Mouse (Mus musculus) CH12.LX (cell line): ENCODE data around the gene Gli3. TPM values are rescaled to one million over a fixed set of nuclear protein-coding genes. Genes with fewer than 3 reads are reported as not detected.

Experiments
- DNase-seq: peaks from one replicate; pipeline ENCODE4 v3.0.0-alpha.2; 2013; ENCODE audit errors: extremely low read depth
- H3K27ac ChIP-seq: 2 replicates; pipeline ENCODE4 v1.5.1; 2012; ENCODE audit warnings: low read depth, mild to moderate bottlenecking, control low read depth, moderate library complexity; ENCODE audit not compliant: insufficient read depth
- H3K27me3 ChIP-seq: replicated peaks from 2 replicates; pipeline ENCODE3; 2012; ENCODE audit warnings: inconsistent platforms
- H3K36me3 ChIP-seq, 2 experiments: replicated peaks in 1 of 2; 2 replicates each; pipeline versions ENCODE3 to v1.6.1; 2012; ENCODE audit warnings: inconsistent platforms in 1 of 2, low read length in 1 of 2, mild to moderate bottlenecking in 1 of 2, mixed read lengths in 1 of 2, moderate library complexity in 1 of 2; ENCODE audit not compliant: control insufficient read depth in 1 of 2, insufficient read depth in 1 of 2
- H3K4me1 ChIP-seq, 2 experiments: 2 replicates each; pipeline ENCODE4 v1.6.1; 2012; ENCODE audit warnings: inconsistent platforms in 1 of 2, moderate library complexity in 1 of 2; ENCODE audit not compliant: insufficient read depth in 2 of 2, control insufficient read depth in 1 of 2
- H3K4me2 ChIP-seq: 2 replicates; pipeline ENCODE4 v1.6.1; 2012; ENCODE audit warnings: low read depth, mild to moderate bottlenecking, control low read depth; ENCODE audit not compliant: poor library complexity, insufficient read depth, severe bottlenecking
- H3K4me3 ChIP-seq, 3 experiments: fragments of 150-350 bp in 1 of 3; sonication (generic) in 1 of 3; replicated peaks in 1 of 3; 2 replicates each; pipeline versions ENCODE3 to v1.5.1; 2011 to 2012; ENCODE audit warnings: low read depth in 2 of 3, low read length in 2 of 3, mild to moderate bottlenecking in 2 of 3, moderate library complexity in 2 of 3, control low read depth in 1 of 3, improper control_type of control experiment in 1 of 3, inconsistent platforms in 1 of 3, mixed read lengths in 1 of 3; ENCODE audit not compliant: poor library complexity in 1 of 3
- H3K79me2 ChIP-seq: replicated peaks from 2 replicates; pipeline ENCODE4 v1.6.1; 2012; ENCODE audit warnings: mild to moderate bottlenecking, moderate library complexity; ENCODE audit not compliant: control insufficient read depth, poor library complexity, insufficient read depth, severe bottlenecking; ENCODE audit errors: extremely low read depth
- H3K9ac ChIP-seq: 2 replicates; pipeline ENCODE4 v1.6.1; 2012; ENCODE audit warnings: low read depth, mild to moderate bottlenecking, control low read depth, moderate library complexity; ENCODE audit not compliant: insufficient read depth
- H3K9me3 ChIP-seq: replicated peaks from 2 replicates; pipeline ENCODE3; 2012; ENCODE audit warnings: low read length, inconsistent platforms, mixed read lengths
- BHLHE40 ChIP-seq: IDR thresholded peaks from 2 replicates; pipeline ENCODE4 v1.6.1; 2011; ENCODE audit warnings: mild to moderate bottlenecking, low read depth, low read length, improper control_type of control experiment
- CHD1 ChIP-seq: IDR thresholded peaks from 2 replicates; pipeline ENCODE4 v1.6.1; 2012; ENCODE audit warnings: low read depth, low read length, improper control_type of control experiment, inconsistent platforms
- CTCF ChIP-seq, 2 experiments: IDR thresholded peaks in 1 of 2; conservative IDR thresholded peaks in 1 of 2; 2 replicates each; pipeline ENCODE4 v1.5.1; 2011 to 2012; ENCODE audit warnings: low read depth in 2 of 2, low read length in 2 of 2, improper control_type of control experiment in 1 of 2, inconsistent platforms in 1 of 2, mild to moderate bottlenecking in 1 of 2, moderate library complexity in 1 of 2
- E2F4 ChIP-seq: IDR thresholded peaks from 2 replicates; pipeline ENCODE4 v1.6.1; 2011; ENCODE audit warnings: low read depth, low read length, improper control_type of control experiment; ENCODE audit not compliant: insufficient replicate concordance
- GABPA ChIP-seq: IDR thresholded peaks from 2 replicates; pipeline ENCODE4 v1.6.1; 2012; ENCODE audit warnings: low read depth, low read length, improper control_type of control experiment, inconsistent platforms; ENCODE audit not compliant: insufficient replicate concordance
- HCFC1 ChIP-seq: IDR thresholded peaks from 2 replicates; pipeline ENCODE4 v1.6.1; 2012; ENCODE audit warnings: low read depth, mild to moderate bottlenecking, inconsistent platforms, low read length, improper control_type of control experiment
- JUN ChIP-seq: IDR thresholded peaks from 2 replicates; pipeline ENCODE4 v1.6.1; 2011; ENCODE audit warnings: low read depth, mild to moderate bottlenecking, low read length, improper control_type of control experiment, moderate library complexity; ENCODE audit not compliant: insufficient read depth
- JUND ChIP-seq: conservative IDR thresholded peaks from 2 replicates; pipeline ENCODE4 v1.6.1; 2011; ENCODE audit warnings: low read depth, low read length, improper control_type of control experiment
- MAX ChIP-seq: IDR thresholded peaks from 2 replicates; pipeline ENCODE4 v1.6.1; 2011; ENCODE audit warnings: low read length, improper control_type of control experiment
- MAZ ChIP-seq: IDR thresholded peaks from 2 replicates; pipeline ENCODE4 v1.6.1; 2012; ENCODE audit warnings: low read depth, mild to moderate bottlenecking, inconsistent platforms, low read length, improper control_type of control experiment, moderate library complexity
- MXI1 ChIP-seq: IDR thresholded peaks from 2 replicates; pipeline ENCODE4 v1.6.1; 2011; ENCODE audit warnings: mild to moderate bottlenecking, low read depth, low read length, improper control_type of control experiment
- MYC ChIP-seq: IDR thresholded peaks from 2 replicates; pipeline ENCODE4 v1.6.1; 2011; ENCODE audit warnings: low read depth, mild to moderate bottlenecking, improper control_type of control experiment, low read length
- NELFE ChIP-seq: IDR thresholded peaks from 2 replicates; pipeline ENCODE4 v1.6.1; 2011; ENCODE audit warnings: low read depth, low read length, improper control_type of control experiment
- NRF1 ChIP-seq: IDR thresholded peaks from 2 replicates; pipeline ENCODE4 v1.6.1; 2014; ENCODE audit warnings: low read depth, mild to moderate bottlenecking, inconsistent platforms, low read length, improper control_type of control experiment, moderate library complexity
- POLR2A ChIP-seq: IDR thresholded peaks from 2 replicates; pipeline ENCODE4 v1.6.1; 2011; ENCODE audit warnings: low read depth, mild to moderate bottlenecking, improper control_type of control experiment, low read length
- RAD21 ChIP-seq: IDR thresholded peaks from 2 replicates; pipeline ENCODE4 v1.6.1; 2011; ENCODE audit warnings: low read depth, mild to moderate bottlenecking, low read length, improper control_type of control experiment, moderate library complexity
- RCOR1 ChIP-seq: conservative IDR thresholded peaks from 2 replicates; pipeline ENCODE4 v1.6.1; 2012; ENCODE audit warnings: low read depth, mild to moderate bottlenecking, inconsistent platforms, low read length, improper control_type of control experiment
- SMC3 ChIP-seq: IDR thresholded peaks from 2 replicates; pipeline ENCODE4 v1.6.1; 2011; ENCODE audit warnings: low read depth, low read length, improper control_type of control experiment
- TBP ChIP-seq: conservative IDR thresholded peaks from 2 replicates; pipeline ENCODE4 v1.6.1; 2011; ENCODE audit warnings: low read depth, low read length, improper control_type of control experiment
- TCF12 ChIP-seq: IDR thresholded peaks from 2 replicates; pipeline ENCODE4 v1.6.1; 2014; ENCODE audit warnings: low read depth, mild to moderate bottlenecking, inconsistent platforms, low read length, improper control_type of control experiment
- UBTF ChIP-seq: IDR thresholded peaks from 2 replicates; pipeline ENCODE4 v1.6.1; 2012; ENCODE audit warnings: low read depth, mild to moderate bottlenecking, inconsistent platforms, low read length, improper control_type of control experiment, moderate library complexity
- USF2 ChIP-seq: conservative IDR thresholded peaks from 2 replicates; pipeline ENCODE4 v1.6.1; 2011; ENCODE audit warnings: low read depth, low read length, improper control_type of control experiment
- ZC3H11A ChIP-seq: IDR thresholded peaks from 2 replicates; pipeline ENCODE4 v1.6.1; 2012; ENCODE audit warnings: low read depth, mild to moderate bottlenecking, inconsistent platforms, low read length, improper control_type of control experiment
- ZKSCAN1 ChIP-seq: IDR thresholded peaks from 2 replicates; pipeline ENCODE4 v1.6.1; 2012; ENCODE audit warnings: low read depth, inconsistent platforms, low read length, improper control_type of control experiment, borderline replicate concordance
- ZMIZ1 ChIP-seq: IDR thresholded peaks from 2 replicates; pipeline ENCODE4 v1.6.1; 2012; ENCODE audit warnings: low read depth, mild to moderate bottlenecking, inconsistent platforms, low read length, improper control_type of control experiment
- dilution Hi-C: fragments of 300-500 bp; cut with MboI; formaldehyde crosslinking; loops from 2 replicates; pipeline ENCODE4 v1.14.3; 2020; ENCODE audit warnings: low sequenced_read_pairs; ENCODE audit not compliant: extremely low pct_unique_long_range_greater_than_20kb, extremely low pct_ligation_motif_present
- in situ Hi-C: fragments of 300-500 bp; cut with MboI; formaldehyde crosslinking; loops from 3 replicates; pipeline ENCODE4 v1.14.3; 2019; ENCODE audit warnings: low sequenced_read_pairs, low pct_ligation_motif_present, low pct_unique_long_range_greater_than_20kb, mixed read lengths
- polyA plus RNA-seq: library from polyadenylated mRNA; unstranded; fragments of >175 nt; gene quantifications from 2 replicates; pipeline ENCODE4 v1.2.1, GENCODE M21; 2012; ENCODE audit warnings: low read depth; ENCODE audit not compliant: insufficient read length
- total RNA-seq, 2 experiments: library from RNA; depleted of rRNA; stranded (reverse); fragments of 300-350 nt in 1 of 2; fragments of >200 nt in 1 of 2; gene quantifications; 2 replicates each; pipeline ENCODE4 v1.2.3; 2012 to 2014

Gene Gli3
- total and polyA plus RNA-seq, 3 experiments, result not detected

DNA sequence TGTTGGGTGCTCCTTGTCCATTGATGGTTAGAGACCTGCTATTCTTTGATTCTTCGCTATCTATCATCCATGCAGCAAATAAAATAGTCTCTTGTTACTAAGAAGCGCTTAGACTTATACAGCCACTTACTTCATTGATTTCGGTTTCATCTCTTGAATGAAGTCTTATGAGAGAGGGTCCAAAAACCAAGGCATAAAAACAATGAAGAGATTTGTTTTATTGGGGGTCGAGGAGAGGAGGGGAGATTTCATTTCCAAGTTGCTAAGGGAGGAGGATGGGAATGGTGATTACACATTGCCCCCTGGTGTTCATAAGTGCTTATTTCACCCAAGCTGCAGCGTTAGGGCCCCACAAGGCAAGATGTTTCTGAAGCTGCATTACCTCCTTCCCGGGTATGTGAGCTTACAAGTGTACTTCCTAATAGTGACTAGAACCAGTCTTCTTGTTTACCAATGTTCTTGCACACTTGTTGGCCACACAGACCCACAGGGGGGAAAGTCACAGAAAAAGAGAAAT, 299.9 kb downstream of the Gli3 start:
- in situ Hi-C loops, result loop anchor here (25.0 kb wide), 1 partner anchor 1101 kb away; no protein-coding TSS in a partner anchor
- no peak for TF ChIP-seq UBTF
- TF ChIP-seq E2F4, result no peak
- TF ChIP-seq GABPA, result no peak
- no peak for TF ChIP-seq CHD1
- TF ChIP-seq MAZ, result no peak
- no peak for TF ChIP-seq BHLHE40
- TF ChIP-seq MXI1, result no peak
- TF ChIP-seq RAD21, result peak; percentile 53
- no peak for TF ChIP-seq HCFC1
- TF ChIP-seq RCOR1, result no peak
- no peak for TF ChIP-seq ZMIZ1
- TF ChIP-seq USF2, result no peak
- peak; percentile 27; the same call in 1 of the 2 replicates for TF ChIP-seq SMC3
- no peak for TF ChIP-seq NELFE
- no peak for TF ChIP-seq ZC3H11A
- no peak for TF ChIP-seq TCF12
- no peak for TF ChIP-seq POLR2A
- TF ChIP-seq JUND, result no peak
- TF ChIP-seq MYC, result no peak
- TF ChIP-seq MAX, result no peak
- no peak for TF ChIP-seq JUN
- no peak for TF ChIP-seq TBP
- TF ChIP-seq ZKSCAN1, result no peak
- peak; percentile 54 to 59 for TF ChIP-seq CTCF (conservative IDR thresholded peaks at IDR 0.05 in 1 of 2, IDR thresholded peaks at IDR 0.05 in 1 of 2; ENCODE audit: low read depth in 2 of 2, low read length in 2 of 2)
- no peak for TF ChIP-seq NRF1
- TF ChIP-seq, all 38 proteins: peak for 3
- Histone ChIP-seq H3K4me2 (no peak overlapping the region), H3K4me3 (no peak overlapping the region), H3K79me2 (no peaks in the 10 kb centered on the region), H3K27me3 (no peaks in the 10 kb centered on the region), H3K27ac (no peak overlapping the region), H3K9me3 (no peaks in the 10 kb centered on the region), H3K4me1 (peaks cover 0 to 11% of the 10 kb centered on the region in 2 experiments; a peak in 2 of 4 replicates), H3K36me3 (no peaks in the 10 kb centered on the region), H3K9ac (no peak overlapping the region)
- dilution Hi-C loops, result no loop called here
- peak; percentile 45 for DNase-seq
